Mouse (Mus musculus) ZHBTc4 (cell line): ENCODE results near the gene Lpar3.

ENCODE experiments used
- DNase-seq: peaks from one replicate; pipeline ENCODE4 v3.0.0-alpha.2; 2011; ENCODE audit warnings: low read depth, low spot score

Lpar3 gene

DNA sequence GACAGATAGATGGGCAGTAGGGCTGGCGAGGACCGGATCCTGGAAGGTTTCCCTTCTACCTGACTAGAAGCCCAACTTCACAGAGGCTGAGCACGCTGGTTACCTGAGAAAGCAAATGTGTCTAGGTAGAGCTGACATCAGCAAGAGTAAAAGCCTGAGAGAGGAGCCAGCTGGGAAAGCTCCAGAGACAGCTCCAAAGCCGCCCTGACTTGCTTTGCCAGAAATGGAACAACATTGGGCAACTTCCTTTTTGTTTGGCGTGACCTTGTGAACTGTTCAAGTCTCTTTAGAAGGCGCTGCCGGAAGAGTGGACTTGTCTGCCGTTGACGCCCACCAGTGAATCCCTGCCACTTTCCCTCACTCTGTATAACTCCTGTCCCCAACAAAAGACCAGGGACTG lies 39.4 kb downstream of the Lpar3 start:
- DNase-seq, result no peak

DNA sequence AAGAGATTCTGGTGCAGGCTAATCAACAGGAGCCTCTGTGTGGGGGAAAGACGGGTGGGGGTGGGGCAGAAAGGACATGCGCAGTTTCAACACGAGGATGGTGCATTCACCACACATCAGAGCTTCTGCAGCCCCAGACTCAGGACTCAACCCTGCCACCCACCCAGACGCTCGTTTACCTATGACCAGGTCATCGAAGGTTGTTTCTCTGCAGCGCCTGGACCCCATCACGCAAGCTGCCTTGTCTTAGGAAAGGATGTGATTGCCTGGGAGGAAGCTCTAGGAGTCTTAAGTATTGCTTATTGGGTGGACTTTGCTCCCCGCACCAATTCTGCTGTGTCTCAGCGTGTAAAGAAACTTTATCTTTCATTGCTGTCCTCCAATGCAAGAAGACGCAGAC lies 40.1 kb downstream of the Lpar3 start:
- DNase-seq, result no peak

DNA sequence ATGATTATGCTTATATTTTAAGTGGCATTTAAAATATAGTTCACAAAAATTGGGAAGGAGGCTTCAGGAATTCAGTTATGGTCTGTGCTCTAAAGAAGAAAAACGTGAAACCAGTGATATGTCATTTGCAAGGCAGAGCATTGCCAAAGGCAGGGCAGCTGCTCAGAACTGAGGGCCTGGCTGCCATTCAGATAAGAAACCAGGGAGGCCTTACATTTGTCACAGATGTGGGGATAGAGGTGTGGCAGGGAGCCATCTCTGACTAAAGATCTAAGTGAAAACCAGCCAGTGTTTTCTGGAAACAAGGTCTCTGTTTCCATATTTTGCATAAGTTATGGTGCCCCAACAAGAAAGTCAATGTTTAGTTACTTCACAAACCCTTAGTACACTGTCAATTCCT lies 41.8 kb downstream of the Lpar3 start:
- DNase-seq, result no peak

DNA sequence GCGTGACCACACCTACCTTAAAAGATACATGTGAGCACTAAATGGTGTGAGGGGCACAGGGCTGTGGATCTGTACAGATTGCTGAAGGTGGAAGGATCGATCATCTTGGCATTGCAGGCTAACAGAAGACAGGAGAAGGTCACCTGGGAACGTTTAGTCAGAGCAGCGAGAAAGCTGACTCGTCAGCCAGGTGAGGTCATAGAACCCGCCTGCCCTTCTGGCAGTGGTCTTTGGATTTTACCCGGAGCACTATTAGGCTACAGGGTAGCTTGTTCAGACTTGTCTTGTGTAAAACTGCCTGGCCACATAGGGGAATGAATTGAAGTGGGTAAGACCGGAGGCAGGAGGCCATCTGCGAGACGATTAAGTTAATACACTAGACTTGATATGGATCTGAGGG lies 43.4 kb downstream of the Lpar3 start:
- DNase-seq, result no peak

DNA sequence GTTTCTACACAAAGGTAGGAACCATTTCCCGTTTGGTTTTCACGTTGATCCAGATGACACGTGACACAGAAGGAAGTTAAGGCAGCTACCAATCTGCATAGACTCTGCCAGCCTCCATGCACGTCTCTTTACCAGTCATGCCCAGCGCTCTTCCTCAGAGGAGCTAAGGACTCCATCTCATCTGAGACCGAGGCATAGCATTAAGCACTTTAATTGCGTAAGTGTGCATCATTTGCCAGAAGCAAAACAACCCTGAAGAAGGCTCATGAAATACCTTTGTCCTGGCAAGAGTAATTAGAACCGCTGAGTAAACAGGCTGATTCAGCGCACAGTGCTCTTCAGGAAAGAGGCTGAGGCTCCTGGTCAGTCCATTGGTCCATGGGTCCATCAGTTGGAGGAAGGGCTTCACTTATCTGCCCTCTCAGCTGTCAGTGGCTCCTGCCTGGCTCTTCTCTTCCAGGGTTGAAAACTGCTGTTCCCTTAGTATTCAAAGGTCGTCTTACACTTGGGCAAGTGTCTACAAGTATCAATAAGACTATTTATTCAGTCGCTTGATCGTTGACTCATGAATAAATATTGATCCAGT lies 44.9 kb downstream of the Lpar3 start:
- no peak for DNase-seq

DNA sequence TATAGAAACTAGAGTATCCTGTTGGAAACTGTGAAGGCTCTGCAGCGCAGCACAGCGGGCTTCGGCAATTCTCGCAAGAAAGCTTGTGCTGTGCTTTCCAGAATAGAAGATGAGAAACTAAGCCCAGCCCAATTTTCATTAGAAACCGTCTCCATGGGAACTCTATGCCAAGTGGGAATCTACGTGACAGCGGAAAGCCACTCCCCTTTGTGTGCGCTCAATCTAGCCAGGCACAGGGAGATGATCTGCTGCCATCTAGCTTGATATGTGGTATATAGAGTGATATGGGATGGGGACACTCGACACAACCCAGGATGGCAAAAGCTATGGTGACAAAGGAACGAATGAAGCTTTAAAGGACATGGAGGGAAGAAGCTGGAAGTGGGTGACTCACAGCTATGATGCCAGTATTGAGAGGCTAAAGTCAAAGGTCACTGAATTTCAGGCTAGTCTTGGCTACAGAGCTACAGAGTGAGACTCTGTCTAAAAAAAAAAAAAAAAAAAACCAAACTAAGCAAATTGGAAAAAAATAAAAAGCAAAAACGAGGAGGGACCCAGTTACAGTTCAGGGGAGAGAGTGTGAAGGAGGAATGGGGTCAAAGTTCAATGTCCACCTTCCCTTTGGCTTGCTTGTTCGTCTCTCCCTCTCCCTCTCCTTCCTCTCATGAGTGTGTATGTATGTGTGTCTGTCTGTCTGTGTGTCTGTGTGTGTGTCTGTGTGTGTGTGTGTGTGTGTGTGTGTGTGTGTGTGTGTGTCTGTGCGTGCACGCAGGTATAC lies 47.5 kb downstream of the Lpar3 start:
- DNase-seq, result no peak

DNA sequence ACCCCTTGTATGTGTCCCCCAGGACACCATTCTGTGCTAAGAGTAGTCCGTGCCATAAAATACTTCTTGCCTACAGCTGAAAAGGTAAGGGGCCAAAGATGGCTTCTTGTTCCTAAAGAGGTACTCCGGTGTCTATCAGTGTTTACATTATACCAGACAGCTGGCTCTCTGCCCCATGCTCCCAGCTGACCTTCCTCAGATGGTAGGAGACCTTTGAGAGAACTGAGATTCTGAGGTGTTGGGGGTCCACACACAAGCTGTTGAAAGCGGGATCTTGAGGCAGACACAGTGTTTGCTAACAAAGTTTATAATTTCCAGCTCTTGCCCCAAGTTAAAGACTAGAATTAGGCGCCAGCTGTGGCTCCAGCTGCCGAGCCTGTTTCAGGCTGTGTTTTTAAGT lies 53.7 kb downstream of the Lpar3 start:
- DNase-seq, result no peak

DNA sequence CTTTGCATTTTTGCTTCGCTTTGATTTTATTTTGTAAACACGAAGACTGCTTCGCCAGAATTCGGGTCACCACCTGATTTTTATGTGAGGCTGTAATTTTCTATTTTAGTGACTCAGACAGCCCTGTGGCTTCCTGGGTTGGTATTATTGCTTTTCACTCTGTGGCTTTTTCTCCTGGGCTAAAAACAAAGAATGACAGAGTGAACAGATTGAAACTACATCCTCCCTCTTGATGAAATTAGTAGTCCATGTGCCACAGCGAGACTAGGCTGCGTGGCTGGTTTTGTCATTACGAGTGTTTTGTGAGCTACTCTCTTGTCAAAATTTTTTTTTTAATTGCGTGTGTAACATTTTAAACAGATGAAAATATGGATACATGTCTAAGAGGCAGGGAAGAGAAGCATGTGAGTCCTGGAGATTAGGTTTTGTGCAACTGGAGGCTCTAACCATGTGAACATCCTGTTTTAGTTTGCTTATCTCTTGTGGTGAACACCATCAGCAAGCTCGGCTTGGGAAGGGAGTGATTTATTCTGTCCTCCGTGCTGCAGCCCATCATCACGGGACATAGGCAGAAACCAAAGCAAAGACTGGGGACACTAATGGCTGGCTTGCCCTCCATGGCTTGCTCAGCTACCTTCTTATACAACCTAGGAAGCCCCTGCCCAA lies 54.7 kb downstream of the Lpar3 start:
- DNase-seq, result no peak

DNA sequence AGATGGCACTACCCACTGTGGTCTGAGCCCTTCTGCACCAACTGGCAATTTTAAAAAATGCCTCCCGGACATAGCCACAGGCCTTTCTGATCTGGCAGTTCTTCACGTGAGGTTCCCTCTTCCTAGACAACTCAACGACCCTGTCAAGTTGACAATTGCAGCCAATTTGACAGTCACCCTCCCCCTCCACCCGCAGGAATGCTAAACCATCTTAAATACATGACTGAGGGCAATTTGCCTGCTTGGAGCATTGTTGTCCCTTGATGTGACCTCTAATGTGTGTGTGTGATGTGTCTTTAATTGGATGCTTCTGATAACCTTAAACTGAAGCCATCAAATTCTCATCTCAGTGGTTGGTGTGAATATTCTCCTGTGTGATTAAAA lies 55.3 kb downstream of the Lpar3 start:
- no peak for DNase-seq

DNA sequence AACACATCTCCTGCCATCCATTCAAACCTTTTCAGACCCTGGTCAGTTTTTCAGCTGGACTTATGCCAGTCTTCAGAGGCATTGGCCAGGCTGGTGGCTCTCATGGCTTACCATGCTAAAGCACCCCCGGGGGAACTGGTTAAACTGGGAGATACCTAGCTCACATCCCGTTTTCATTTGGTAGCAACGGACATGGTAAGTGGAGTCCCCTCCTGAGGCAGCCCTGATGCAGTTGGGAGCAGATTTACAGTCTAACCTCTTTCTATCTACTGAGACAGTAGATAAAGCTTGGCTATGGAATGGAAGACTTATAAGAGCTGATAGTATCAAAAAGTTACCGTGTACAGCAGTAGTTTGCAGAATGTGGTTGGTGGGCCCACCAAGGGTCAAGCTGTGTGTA lies 56.2 kb downstream of the Lpar3 start:
- no peak for DNase-seq

DNA sequence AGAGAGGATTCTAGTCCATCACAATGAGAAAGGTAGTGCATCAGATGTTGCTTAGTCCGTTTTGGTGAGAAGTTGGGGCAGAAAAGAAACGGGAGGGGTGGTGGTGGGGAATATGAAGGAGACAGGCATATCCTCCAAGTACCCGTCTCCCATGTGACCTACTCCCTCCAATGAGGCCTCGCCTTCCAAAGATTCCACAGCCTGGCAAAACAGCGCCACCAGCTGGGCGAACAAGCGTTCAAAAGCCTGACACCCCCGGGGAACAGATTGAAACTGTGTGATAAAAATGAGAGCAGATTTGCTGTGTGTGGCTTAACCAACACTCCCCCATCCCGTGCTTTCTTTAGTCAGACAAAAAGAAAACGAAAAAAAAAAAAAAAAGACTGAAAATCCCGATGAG lies 56.7 kb downstream of the Lpar3 start:
- DNase-seq, result peak; percentile 59

DNA sequence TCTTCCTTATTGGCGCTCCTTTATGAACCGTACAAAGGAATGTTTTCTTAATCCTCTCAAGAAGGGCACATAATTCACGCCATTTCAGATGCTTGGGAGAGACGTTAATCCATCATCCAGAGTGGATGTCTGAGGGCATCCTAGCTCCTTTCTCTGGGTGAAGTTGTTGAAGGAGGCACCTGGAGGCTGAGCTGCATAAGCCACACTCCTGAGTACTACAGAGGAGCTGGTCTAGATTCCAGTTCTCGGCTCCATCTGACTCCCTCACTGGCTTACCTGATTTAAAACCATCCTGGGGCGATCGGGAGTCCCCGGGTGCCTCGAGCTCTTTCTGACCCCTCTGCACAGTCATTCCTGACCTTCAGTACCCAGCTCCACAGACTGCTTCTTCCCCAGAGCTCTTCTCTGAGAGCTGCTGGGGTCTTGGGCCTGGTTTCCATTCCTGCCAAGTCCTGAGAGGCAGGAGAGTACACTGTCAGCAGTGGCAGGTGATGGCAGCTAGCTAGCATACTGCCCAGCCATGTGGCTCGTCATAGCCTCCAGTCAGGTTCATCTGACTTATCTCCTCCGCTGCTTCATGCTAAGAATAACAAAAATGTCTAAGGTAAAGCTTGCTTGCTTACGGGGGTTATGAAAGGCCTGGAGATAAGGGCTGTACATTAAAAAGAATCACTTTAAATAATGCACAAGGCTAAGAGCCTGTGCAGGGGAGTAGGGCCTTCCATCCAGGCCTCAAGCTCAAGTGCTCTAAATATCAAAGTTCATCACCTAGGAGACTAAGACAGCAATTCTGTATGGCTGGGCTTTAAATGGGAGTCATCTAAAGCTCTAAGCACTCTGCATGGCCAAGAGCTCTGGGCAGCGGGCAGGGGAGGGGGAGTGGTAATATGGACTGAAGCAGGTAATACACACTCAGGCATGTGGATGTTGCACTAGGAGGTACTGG lies 57.7 kb downstream of the Lpar3 start:
- no peak for DNase-seq

DNA sequence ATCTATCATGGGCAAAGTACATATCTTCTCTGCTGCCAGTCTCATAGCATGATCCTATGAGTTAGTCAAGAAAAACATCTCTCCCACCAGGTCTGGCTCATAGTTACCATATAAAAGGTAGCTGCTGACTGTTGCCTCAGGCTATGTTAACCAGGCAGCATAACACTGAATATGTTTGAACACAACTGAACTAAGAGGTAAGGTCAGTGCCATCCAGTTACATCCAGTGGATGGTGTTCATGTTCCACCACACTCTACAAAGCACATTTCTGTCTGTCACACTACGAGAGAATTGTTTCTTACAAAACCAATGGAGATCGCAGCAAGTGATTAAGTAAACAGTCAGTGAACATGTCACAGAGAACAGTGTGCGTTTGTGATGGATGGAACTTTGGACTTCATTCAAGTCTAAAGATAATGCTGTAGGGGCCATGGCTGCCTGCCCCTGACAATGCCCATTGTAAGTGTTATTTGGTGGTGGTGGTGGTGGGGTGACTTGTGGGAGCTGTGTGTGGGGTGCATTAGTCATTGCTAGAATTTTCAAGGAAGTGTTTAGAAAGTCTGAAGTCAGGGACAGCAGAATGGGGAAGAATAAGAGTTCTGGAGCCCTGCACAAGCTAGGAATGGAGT lies 63.1 kb downstream of the Lpar3 start:
- no peak for DNase-seq

DNA sequence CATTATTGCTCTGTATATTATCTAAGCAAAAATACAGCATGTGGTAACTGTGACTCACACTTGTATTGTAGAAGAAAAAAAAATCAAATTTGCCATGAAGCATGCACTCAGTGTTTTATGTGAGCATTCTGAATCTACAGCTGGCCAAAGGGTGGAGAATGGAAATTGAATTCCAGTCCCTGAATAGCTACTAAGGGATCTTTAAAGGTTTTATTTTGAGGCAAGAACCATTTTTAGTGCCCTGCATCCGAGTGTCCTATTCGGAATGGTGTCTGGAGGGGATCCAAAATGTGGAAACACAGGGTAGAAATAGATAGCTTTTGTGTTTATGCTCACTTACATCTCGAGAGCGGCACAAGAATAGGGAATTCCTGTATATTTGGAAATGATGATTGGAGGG lies 65.4 kb downstream of the Lpar3 start:
- DNase-seq, result no peak

DNA sequence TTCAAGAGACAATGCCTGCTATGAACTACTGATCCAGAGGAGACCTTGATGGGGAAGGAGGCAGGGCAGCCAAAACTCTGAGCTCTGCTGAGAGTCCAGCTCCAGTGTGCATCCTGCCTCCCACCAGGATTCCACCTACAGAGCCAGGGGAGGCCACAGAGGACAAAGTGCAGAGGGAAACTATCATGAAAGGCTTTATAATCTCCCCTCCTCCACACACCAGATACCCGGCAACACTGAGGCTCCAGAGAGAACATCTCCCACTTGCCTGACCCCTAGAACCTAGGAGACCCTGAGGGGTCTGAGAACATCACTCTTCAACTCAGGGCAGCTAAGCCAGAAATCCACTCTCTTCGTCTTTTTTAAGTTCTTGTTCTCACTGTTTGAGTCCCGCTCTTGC lies 71.2 kb downstream of the Lpar3 start:
- no peak for DNase-seq

DNA sequence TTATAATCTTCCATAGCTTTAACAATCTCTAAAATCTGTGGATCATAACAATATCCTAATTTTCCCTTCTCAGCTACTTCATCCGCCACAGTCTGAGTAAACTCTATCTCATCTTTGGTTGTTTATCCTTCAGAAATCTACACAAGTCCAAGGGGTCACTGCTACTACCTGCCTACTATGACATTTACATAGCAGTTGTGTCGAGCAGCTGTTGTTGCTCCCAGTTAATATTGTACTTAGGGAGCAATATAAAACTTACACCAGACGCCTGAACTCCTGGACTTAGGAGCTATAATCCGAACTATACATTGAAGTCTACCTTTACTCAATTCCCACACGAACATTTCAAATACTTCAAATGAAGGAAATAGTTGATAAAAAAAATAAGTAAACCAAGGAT lies 71.8 kb downstream of the Lpar3 start:
- DNase-seq, result no peak

DNA sequence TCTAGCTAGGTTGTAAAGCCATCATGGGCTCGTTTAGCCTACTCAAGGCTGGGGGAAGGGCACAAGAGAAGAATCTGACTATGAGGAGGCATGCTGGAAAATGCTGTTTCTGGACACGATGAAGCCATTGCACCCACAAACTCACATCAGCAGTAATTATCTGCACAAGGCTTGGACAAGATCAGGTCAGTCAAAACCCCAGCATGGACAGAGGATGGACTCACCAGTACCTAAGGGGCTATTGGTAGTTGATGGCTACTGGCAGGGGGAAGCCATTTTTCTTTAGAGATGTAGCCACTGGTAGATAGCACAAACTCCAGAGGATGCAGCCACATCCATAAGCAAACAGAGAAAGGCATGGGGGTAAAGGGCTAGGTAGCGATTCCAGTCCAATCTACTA lies 81.7 kb downstream of the Lpar3 start:
- no peak for DNase-seq

DNA sequence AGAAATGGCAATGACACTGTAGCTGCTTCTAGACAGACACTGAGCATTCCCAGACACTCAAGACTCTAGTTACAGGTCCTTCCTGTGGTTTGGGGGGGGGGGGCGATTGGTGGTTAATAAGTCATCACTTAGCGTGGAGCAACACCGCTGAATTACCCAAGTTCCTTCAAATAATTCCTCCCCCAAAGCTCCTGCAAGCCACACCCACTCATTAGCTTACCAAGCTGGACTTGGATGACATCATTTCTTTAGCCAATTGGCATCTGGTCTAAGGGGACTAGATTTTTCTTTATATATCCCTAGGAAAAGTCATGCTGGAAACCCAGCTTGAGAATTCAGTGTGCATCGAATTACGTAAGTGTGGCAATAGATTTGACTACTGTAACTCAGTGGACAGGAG lies 82.4 kb downstream of the Lpar3 start:
- DNase-seq, result no peak

DNA sequence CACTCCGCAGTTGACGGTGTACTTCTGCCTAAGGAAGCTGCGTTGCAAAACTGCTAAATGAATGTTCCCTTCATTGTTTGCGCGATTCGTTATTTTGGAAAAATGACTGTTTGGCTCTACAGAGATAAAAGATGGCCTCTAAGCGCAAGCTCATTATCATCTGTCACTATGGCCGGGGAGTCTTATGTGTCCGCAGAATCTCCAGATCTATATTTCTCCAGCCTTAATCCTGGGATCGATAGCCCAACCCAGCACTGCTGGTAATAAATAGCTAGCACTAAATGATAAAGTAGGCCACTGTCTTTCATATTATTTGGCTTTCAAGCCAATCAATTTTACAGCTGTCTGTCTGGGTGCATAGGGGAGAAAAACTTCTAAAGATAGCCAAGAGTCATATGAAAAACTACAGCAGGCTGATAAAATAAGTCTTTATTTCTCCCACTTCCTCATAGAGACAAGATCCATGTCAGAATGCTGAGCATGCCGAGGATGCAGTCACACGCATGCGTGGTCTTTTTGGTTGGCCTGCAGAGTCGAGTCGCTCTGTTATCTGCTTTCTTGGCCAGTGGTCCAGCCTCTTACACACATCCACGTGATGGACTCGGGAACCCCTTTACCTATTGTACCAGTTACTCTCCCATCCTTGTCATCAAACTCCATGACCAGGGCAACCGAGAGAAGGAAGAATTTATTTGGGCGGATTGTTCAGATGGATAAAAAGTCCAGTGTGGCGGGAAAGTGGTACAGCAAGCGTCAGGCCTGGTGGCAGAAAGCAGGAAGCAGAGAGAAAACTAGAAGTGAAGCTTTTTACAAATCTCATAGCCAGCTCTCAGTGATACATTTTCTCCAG lies 84.0 kb downstream of the Lpar3 start:
- DNase-seq, result no peak

DNA sequence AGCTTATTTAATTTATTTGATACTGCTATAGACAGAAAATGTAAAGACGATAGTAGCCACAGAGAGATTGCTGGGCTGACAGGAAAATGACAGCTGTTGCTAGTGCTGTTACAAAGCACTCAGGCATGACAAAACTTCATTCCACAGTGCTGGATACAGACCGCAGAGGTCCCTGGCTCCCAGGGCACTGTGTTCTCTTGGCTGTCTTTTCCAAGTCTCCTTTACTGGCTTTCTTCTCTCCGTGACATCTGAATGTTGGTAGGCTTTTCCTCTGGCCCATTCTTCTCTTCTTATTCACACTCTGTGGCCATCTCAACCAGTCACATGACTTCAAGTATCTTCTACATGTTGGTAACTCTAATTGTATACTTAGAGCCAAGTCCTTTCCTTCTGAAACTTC lies 86.6 kb downstream of the Lpar3 start:
- DNase-seq, result no peak

DNA sequence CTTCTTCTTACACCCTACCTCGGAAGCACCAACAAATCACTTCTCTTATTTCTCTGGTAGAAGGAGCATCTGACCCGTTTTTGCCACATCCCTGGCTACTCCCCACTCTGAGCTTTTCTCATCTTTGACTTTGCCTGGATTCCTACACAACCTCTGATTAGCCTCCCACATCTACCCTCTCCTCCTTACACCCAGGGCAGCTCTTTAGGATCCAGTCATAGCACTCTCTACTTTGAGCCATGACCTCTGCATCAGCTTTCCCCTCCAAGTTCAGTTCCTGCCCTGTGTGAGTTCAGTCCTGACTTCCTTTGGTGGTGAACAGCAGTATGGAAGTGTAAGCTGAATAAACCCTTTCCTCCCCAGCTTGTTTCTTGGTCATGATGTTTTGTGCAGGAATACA lies 87.1 kb downstream of the Lpar3 start:
- DNase-seq, result no peak
